Mouse (Mus musculus): Measurements from ENCODE around the gene Gm13289. TPM values are rescaled to one million over a fixed set of nuclear protein-coding genes. Genes with fewer than 3 reads are reported as not detected.
"Not testable (repeated sequence)": the region's sequence is repeated elsewhere in the genome, so short reads cannot be mapped to it uniquely, and the experiment has no call there.

Gene Gm13289
- polyA plus RNA-seq, 1 experiment from 2014 or later = not detected

DNA sequence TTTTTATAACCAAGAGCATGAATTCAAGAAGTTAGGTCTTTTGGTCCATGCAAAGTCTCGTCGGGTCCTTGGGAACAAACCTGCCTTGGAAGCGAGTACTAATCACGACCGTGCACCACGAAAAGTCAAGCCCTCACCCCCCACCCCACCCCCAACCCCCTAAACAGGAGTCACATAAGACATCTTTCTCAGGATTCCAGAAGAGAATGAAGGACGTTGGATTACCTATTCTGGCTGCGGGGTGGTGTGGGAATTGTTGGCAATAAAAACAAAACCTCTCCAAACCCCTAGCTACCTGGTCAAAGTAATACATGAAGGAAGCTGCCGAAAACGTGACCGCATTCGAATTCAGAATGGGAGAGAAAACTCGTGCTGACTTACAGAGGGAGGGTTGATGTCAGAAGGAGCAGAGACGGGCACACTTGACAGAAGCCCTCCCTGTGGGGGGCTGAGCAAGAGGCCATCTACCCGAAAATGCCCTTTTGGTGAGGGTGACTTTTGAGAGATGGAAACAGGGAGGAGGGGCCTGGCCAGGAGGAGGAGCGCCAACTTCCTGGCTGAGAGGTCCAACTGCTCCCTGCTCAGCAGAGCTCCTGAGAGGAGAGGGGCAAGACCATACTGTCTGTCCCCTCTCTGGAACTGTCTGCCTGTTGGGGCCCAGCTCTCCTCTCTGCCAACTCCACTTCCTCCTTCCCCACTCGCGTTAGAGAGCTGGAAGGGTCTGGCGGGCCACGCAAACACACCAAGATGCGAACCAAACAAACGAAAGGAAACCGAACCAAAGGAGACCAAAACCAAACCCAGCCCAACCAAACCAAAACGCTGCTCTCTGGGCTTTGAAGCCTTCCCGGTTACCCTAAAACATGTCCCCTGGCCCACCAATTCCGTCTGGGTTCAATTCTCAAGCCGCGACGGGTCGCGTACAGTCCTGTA is 19.9 kb upstream of the Gm13289 start:
- peak overlapping the region; percentile 37 for H3K4me3 ChIP-seq (ENCODE audit: low read depth, low read length)
- peak overlapping the region; percentile 58 for H3K9ac ChIP-seq (ENCODE audit: low read length)
- H3K27me3 ChIP-seq (replicated peaks; ENCODE audit: control insufficient read depth, insufficient read depth, low read length); ATAC-seq; H3K9me3 ChIP-seq (replicated peaks; ENCODE audit: control insufficient read depth, low read length); H3K4me1 ChIP-seq (ENCODE audit: control insufficient read depth, insufficient read depth, low read length); H3K36me3 ChIP-seq (ENCODE audit: control insufficient read depth, insufficient read depth, low read length); DNase-seq (ENCODE audit: low spot score): not testable (repeated sequence)
- WGBS = 13% methylated on average over 28 of the region's 31 CpGs
- peak overlapping the region; percentile 68 for H3K4me2 ChIP-seq (ENCODE audit: low read length)
- H3K27ac ChIP-seq (ENCODE audit: low read depth, low read length) = peak overlapping the region; percentile 44; the same call in 1 of the 2 replicates

GRCm38 (mm10) chr4:88757628-88758031 is 19.1 kb upstream of the Gm13289 start:
- not testable (repeated sequence) for H3K27me3 ChIP-seq (replicated peaks; ENCODE audit: control insufficient read depth, insufficient read depth, low read length); H3K36me3 ChIP-seq (ENCODE audit: control insufficient read depth, insufficient read depth, low read length); H3K4me1 ChIP-seq (ENCODE audit: control insufficient read depth, insufficient read depth, low read length); H3K9me3 ChIP-seq (replicated peaks; ENCODE audit: control insufficient read depth, low read length)
- H3K4me2 ChIP-seq (ENCODE audit: low read length) = peak overlapping the region; percentile 68
- peak; percentile 94 for DNase-seq (ENCODE audit: low spot score)
- H3K9ac ChIP-seq (ENCODE audit: low read length) = peak overlapping the region; percentile 58
- H3K4me3 ChIP-seq (ENCODE audit: low read depth, low read length) = peak overlapping the region; percentile 37
- ATAC-seq = peak; percentile 100
- WGBS = under 1% methylated on average over 16 of the region's 21 CpGs
- peak overlapping the region; percentile 44; the same call in 1 of the 2 replicates for H3K27ac ChIP-seq (ENCODE audit: low read depth, low read length)

DNA sequence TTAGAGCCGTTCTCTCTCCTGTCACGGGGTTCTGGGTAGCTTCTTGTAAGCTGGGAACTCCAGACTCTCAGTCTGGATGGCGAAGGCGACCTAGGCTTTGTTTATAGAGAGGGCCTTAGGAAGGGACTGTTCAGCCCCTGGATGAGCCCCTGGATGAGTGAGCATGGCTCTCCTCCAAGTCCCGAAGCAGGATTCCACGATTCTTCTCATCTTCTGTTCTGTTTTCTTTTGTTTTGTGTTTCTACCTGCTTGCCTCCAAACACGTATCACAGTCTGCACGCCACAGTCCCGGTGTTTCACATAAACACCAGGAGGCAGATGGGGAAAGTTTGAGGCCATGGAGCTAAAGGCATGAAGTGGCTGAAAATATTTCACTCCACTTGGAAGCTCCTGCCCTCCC is 18.0 kb upstream of the Gm13289 start:
- WGBS = 85% methylated on average over 9 of the region's 9 CpGs
- H3K9me3 ChIP-seq (replicated peaks; ENCODE audit: control insufficient read depth, low read length); H3K4me3 ChIP-seq (ENCODE audit: low read depth, low read length); H3K9ac ChIP-seq (ENCODE audit: low read length); DNase-seq (ENCODE audit: low spot score); H3K27ac ChIP-seq (ENCODE audit: low read depth, low read length); H3K4me1 ChIP-seq (ENCODE audit: control insufficient read depth, insufficient read depth, low read length); H3K27me3 ChIP-seq (replicated peaks; ENCODE audit: control insufficient read depth, insufficient read depth, low read length); H3K4me2 ChIP-seq (ENCODE audit: low read length); ATAC-seq; H3K36me3 ChIP-seq (ENCODE audit: control insufficient read depth, insufficient read depth, low read length): not testable (repeated sequence)

GRCm38 (mm10) chr4:88759610-88760268 is 17.0 kb upstream of the Gm13289 start, which contains the start of gene Gm13283:
Gene Gm13283, plus strand, starts transcription at chr4:88760119.
- H3K9me3 ChIP-seq (replicated peaks; ENCODE audit: control insufficient read depth, low read length); H3K36me3 ChIP-seq (ENCODE audit: control insufficient read depth, insufficient read depth, low read length); H3K4me1 ChIP-seq (ENCODE audit: control insufficient read depth, insufficient read depth, low read length); H3K27ac ChIP-seq (ENCODE audit: low read depth, low read length); H3K9ac ChIP-seq (ENCODE audit: low read length); DNase-seq (ENCODE audit: low spot score); H3K27me3 ChIP-seq (replicated peaks; ENCODE audit: control insufficient read depth, insufficient read depth, low read length); ATAC-seq: not testable (repeated sequence)
- WGBS = 37% methylated on average over 7 of the region's 14 CpGs
- Histone ChIP-seq H3K4me2 (ENCODE audit: low read length) (peak within 1 kb of the TSS; percentile 52), H3K4me3 (ENCODE audit: low read depth, low read length) (peak within 1 kb of the TSS; percentile 29)

- under 1% methylated on average over 23 of the region's 28 CpGs for WGBS
- not testable (repeated sequence) for H3K27ac ChIP-seq (ENCODE audit: low read depth, low read length); H3K36me3 ChIP-seq (ENCODE audit: control insufficient read depth, insufficient read depth, low read length); H3K4me1 ChIP-seq (ENCODE audit: control insufficient read depth, insufficient read depth, low read length); H3K9me3 ChIP-seq (replicated peaks; ENCODE audit: control insufficient read depth, low read length); H3K9ac ChIP-seq (ENCODE audit: low read length); H3K27me3 ChIP-seq (replicated peaks; ENCODE audit: control insufficient read depth, insufficient read depth, low read length); ATAC-seq
- Histone ChIP-seq H3K4me3 (ENCODE audit: low read depth, low read length) (peak overlapping the region; percentile 29), H3K4me2 (ENCODE audit: low read length) (peak overlapping the region; percentile 52)
- peak; percentile 73 for DNase-seq (ENCODE audit: low spot score)
Measured at GRCm38 (mm10) chr4:88760431-88760830, 16.3 kb upstream of the Gm13289 start.

DNA sequence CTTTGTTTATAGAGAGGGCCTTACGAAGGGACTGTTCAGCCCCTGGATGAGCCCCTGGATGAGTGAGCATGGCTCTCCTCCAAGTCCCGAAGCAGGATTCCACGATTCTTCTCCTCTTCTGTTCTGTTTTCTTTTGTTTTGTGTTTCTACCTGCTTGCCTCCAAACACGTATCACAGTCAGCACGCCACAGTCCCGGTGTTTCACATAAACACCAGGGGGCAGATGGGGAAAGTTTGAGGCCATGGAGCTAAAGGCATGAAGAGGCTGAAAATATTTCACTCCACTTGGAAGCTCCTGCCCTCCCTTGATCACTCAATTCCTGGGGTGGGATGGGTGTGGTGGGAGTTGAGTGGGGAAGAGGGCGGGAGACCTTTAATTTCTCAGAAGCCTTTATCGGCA is 14.9 kb upstream of the Gm13289 start:
- not testable (repeated sequence) for ATAC-seq; H3K4me3 ChIP-seq (ENCODE audit: low read depth, low read length); H3K4me2 ChIP-seq (ENCODE audit: low read length); H3K36me3 ChIP-seq (ENCODE audit: control insufficient read depth, insufficient read depth, low read length); DNase-seq (ENCODE audit: low spot score); H3K27me3 ChIP-seq (replicated peaks; ENCODE audit: control insufficient read depth, insufficient read depth, low read length); H3K27ac ChIP-seq (ENCODE audit: low read depth, low read length); H3K9me3 ChIP-seq (replicated peaks; ENCODE audit: control insufficient read depth, low read length); H3K9ac ChIP-seq (ENCODE audit: low read length); H3K4me1 ChIP-seq (ENCODE audit: control insufficient read depth, insufficient read depth, low read length)
- 75% methylated on average over 6 of the region's 8 CpGs for WGBS

- H3K27ac ChIP-seq (ENCODE audit: low read depth, low read length) = not testable (repeated sequence)
- WGBS = 62% methylated on average over 9 of the region's 9 CpGs
Measured at GRCm38 (mm10) chr4:88762341-88762740, 14.4 kb upstream of the Gm13289 start.

DNA sequence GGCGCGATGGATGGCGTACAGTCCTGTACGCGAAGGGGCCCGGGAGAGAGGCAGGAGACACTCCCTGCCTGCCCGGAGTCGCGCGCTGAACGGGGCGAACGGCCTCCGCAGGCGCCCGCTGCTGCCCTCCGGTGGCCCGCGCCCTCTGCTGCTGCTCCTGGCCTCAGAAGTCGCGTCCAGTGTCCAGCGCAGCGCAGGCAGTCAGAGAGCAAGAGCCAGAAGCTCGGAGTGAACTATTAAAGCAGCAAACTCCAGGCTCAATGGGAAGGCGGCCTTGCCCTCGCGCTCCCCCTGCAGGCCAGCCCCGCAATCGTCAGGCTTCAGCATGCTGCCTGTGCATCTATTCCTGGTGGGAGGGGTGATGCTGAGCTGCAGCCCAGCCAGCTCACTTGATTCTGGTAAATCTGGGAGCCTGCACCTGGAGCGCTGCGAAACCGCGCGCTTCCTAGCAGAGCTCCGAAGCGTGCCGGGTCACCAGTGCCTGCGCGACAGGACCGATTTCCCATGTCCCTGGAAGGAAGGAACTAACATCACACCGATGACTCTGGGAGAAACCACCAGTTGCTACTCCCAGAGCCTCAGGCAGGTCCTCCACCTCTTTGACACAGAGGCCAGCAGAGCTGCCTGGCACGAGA is 13.2 kb upstream of the Gm13289 start:
- not testable (repeated sequence) for H3K9me3 ChIP-seq (replicated peaks; ENCODE audit: control insufficient read depth, low read length); ATAC-seq; H3K27ac ChIP-seq (ENCODE audit: low read depth, low read length); H3K9ac ChIP-seq (ENCODE audit: low read length); H3K4me1 ChIP-seq (ENCODE audit: control insufficient read depth, insufficient read depth, low read length); H3K27me3 ChIP-seq (replicated peaks; ENCODE audit: control insufficient read depth, insufficient read depth, low read length); H3K36me3 ChIP-seq (ENCODE audit: control insufficient read depth, insufficient read depth, low read length)
- DNase-seq (ENCODE audit: low spot score) = peak; percentile 61
- peak overlapping the region; percentile 51 for H3K4me2 ChIP-seq (ENCODE audit: low read length)
- H3K4me3 ChIP-seq (ENCODE audit: low read depth, low read length) = peak overlapping the region; percentile 24
- WGBS = 3% methylated on average over 24 of the region's 42 CpGs

More at GRCm38 (mm10) chr4:88762341-88762740, 14.4 kb upstream of the Gm13289 start:
- not testable (repeated sequence) for ATAC-seq; H3K4me1 ChIP-seq (ENCODE audit: control insufficient read depth, insufficient read depth, low read length); H3K27me3 ChIP-seq (replicated peaks; ENCODE audit: control insufficient read depth, insufficient read depth, low read length); DNase-seq (ENCODE audit: low spot score); H3K9me3 ChIP-seq (replicated peaks; ENCODE audit: control insufficient read depth, low read length); H3K36me3 ChIP-seq (ENCODE audit: control insufficient read depth, insufficient read depth, low read length); H3K9ac ChIP-seq (ENCODE audit: low read length); H3K4me3 ChIP-seq (ENCODE audit: low read depth, low read length); H3K4me2 ChIP-seq (ENCODE audit: low read length)

Measured in forebrain, embryonic 14.5 days (tissue).